Mouse (Mus musculus) cerebral cortex, adult 2 months (tissue): ENCODE data around the gene Vmn1r29.

Experiments
- WGBS: fragments of 180-500 bp; shearing (Covaris S2); methylation state at CpG from one replicate; pipeline ENCODE4 v1.1.7; 2018; 5-methylcytosine and 5-hydroxymethylcytosine counted together

The Vmn1r29 gene

GRCm38 (mm10) chr6:58301249-58301648 is at the start of gene Vmn1r29:
Gene Vmn1r29 (plus strand): TSS chr6:58301549.

GRCm38 (mm10) chr6:58261737-58262136 is 39.6 kb upstream of the Vmn1r29 start, which contains the start of gene Vmn1r28:
Gene Vmn1r28 (plus strand): TSS chr6:58262037.
- WGBS = 90% methylated on average over 1 of the region's 1 CpGs

GRCm38 (mm10) chr6:58279661-58280060 is 21.7 kb upstream of the Vmn1r29 start:
- 97% methylated on average over 1 of the region's 1 CpGs for WGBS

GRCm38 (mm10) chr6:58292201-58292600 is 9.1 kb upstream of the Vmn1r29 start:
- WGBS = 65% methylated on average over 2 of the region's 2 CpGs

- WGBS = 85% methylated on average over 19 of the region's 19 CpGs
Measured at GRCm38 (mm10) chr6:58298511-58298910, 2.8 kb upstream of the Vmn1r29 start.

- 83% methylated on average over 17 of the region's 17 CpGs for WGBS
Measured at GRCm38 (mm10) chr6:58330686-58331085, 29.3 kb downstream of the Vmn1r29 start.
